Mouse (Mus musculus) heart, embryonic 10.5 days (tissue): ENCODE measurements around the gene BC048562. TPM values are rescaled to one million over a fixed set of nuclear protein-coding genes. Genes with fewer than 3 reads are reported as not detected.

Source experiments
- DNase-seq: peaks from one replicate; pipeline ENCODE4 v3.0.0-alpha.2; 2017; ENCODE audit warnings: low spot score
- H3K27ac ChIP-seq: fragments of 300-500 bp; sonication (generic); 2 replicates; pipeline ENCODE4 v1.5.1; 2016; ENCODE audit warnings: mild to moderate bottlenecking
- H3K27me3 ChIP-seq: fragments of 300-500 bp; sonication (generic); 2 replicates; pipeline ENCODE4 v1.6.1; 2016; ENCODE audit warnings: mild to moderate bottlenecking; ENCODE audit not compliant: poor library complexity, insufficient read depth, severe bottlenecking
- H3K36me3 ChIP-seq: fragments of 300-500 bp; sonication (generic); 2 replicates; pipeline ENCODE4 v1.6.1; 2016; ENCODE audit warnings: mild to moderate bottlenecking, moderate library complexity
- H3K4me1 ChIP-seq: fragments of 300-500 bp; sonication (generic); 2 replicates; pipeline ENCODE4 v1.6.1; 2016; ENCODE audit warnings: mild to moderate bottlenecking
- H3K4me3 ChIP-seq: fragments of 300-500 bp; sonication (generic); 2 replicates; pipeline ENCODE4 v1.5.1; 2016; ENCODE audit warnings: mild to moderate bottlenecking, moderate library complexity
- H3K9me3 ChIP-seq: fragments of 300-500 bp; sonication (generic); 2 replicates; pipeline ENCODE4 v1.6.1; 2016; ENCODE audit warnings: mild to moderate bottlenecking, moderate library complexity
- WGBS: fragments of 180-500 bp; shearing (Covaris S2); methylation state at CpG from one replicate; pipeline ENCODE4 v1.1.7; 2016; 5-methylcytosine and 5-hydroxymethylcytosine counted together
- polyA plus RNA-seq: library from polyadenylated mRNA; unstranded; fragments of >200 nt; fragmentation: Nextera tagmentation; extraction: Ambion mirVana; gene quantifications from 2 replicates; pipeline ENCODE4 v1.2.1, GENCODE M21; 2016

BC048562 gene
- polyA plus RNA-seq, 1 experiment from 2014 or later = not detected

DNA sequence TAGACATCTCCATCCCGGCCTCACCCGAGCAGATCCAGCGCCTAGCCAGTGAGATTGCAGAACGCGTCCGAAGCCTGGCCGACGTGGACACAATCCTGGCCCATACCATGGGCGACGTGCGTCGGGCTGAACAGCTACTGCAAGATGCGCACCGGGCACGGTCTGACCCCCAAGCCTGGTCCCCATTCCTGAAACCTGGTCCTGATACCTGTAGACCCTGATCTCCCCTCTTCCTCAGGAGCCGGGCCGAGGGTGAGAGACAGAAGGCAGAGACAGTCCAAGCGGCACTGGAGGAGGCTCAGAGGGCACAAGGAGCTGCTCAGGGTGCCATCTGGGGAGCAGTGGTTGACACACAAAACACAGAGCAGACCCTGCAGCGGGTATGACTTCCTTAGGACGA lies 52.9 kb downstream of the BC048562 start:
- Histone ChIP-seq H3K27ac (peak overlapping the region; percentile 97; the same call in 1 of the 2 replicates), H3K36me3 (peaks cover 85% of the 10 kb centered on the region), H3K4me1 (peaks cover 29% of the 10 kb centered on the region), H3K9me3 (no peaks in the 10 kb centered on the region), H3K4me3 (no peak overlapping the region), H3K27me3 (no peaks in the 10 kb centered on the region)
- DNase-seq = no peak
- WGBS = 93% methylated on average over 20 of the region's 20 CpGs

DNA sequence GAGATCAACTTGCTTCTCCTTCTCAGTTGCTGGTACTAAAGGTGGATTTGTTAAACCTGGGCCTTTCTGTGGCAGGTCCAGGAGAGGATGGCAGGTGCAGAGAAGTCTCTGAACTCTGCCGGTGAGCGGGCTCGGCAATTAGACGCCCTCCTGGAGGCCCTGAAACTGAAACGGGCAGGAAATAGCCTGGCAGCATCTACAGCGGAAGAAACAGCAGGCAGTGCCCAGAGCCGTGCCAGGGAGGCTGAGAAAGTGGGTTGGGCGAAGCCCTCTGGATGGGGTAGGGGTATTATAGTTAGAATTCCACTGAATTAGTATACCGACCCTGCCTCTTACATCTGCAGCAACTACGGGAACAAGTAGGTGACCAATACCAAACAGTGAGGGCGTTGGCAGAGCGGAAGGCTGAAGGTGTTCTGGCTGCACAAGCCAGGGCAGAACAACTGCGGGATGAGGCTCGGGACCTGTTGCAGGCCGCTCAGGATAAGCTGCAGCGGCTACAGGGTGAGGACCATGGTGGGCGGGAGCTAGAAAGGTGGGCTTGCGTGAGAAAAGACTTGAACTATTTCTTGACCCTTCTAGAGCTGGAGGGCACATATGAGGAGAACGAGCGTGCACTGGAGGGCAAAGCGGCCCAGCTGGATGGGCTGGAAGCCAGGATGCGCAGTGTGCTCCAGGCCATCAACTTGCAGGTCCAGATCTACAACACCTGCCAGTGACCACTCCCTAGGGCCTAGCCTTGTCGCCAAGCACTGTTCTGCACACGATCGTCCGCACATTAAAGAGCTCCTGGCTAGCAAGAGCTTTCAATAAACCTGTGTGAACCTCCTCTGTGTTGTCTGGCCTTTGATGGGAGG lies 53.6 kb downstream of the BC048562 start:
- no peaks in the 10 kb centered on the region for H3K27me3 ChIP-seq
- peak overlapping the region; percentile 97 for H3K27ac ChIP-seq
- peaks cover 85% of the 10 kb centered on the region for H3K36me3 ChIP-seq
- no peak for DNase-seq
- H3K4me1 ChIP-seq = peaks cover 29% of the 10 kb centered on the region
- H3K4me3 ChIP-seq = peak overlapping the region; percentile 100
- 70% methylated on average over 26 of the region's 26 CpGs for WGBS
- no peaks in the 10 kb centered on the region for H3K9me3 ChIP-seq

DNA sequence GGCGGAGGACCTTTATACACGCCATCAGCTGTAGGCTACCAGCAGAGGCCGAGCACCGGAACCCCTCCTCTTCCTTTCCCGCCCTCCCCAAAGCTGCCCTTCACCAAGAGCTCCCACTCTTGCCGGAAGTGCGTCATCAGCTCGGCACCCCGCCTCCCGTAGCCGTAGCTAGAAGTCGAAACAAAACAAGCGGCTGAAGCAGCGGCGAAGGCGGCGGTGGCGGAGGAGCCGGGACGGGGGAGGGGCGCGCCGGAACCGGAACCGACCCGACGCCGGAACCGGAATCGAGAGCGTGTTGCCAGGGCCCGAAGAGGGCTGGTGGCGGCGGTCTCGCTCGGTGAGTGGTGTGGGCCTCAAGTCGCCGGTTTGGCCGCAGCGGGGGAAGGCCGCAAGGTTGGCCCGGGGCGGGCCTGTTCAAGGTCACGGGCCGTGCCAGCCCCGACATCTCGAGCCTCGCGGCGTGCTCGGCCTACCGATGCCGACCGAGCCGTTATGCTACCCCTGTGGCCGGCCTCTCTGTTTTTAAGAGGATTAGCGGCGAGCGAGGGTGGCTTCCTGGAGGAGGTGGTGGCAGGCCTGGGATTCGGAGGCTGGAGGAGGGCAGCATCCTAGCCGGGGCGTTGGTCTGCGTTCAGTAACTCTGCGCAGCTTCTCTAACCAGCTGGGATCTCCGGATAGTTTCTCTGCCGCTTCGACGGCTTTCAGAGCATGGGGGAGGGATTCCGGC lies 54.4 kb downstream of the BC048562 start, which contains the start of gene Usp19:
TSS of gene Usp19 (plus strand) at position 44 of the 727 bp plus-strand sequence.
- Histone ChIP-seq H3K27me3 (no peaks in the 10 kb centered on the region), H3K9me3 (no peaks in the 10 kb centered on the region), H3K27ac (peak within 1 kb of the TSS; percentile 97), H3K4me1 (peaks cover 29% of the 10 kb centered on the region), H3K4me3 (peak within 1 kb of the TSS; percentile 100), H3K36me3 (peaks cover 84% of the 10 kb centered on the region)
- peak; percentile 98 for DNase-seq
- WGBS = under 1% methylated on average over 69 of the region's 69 CpGs

DNA sequence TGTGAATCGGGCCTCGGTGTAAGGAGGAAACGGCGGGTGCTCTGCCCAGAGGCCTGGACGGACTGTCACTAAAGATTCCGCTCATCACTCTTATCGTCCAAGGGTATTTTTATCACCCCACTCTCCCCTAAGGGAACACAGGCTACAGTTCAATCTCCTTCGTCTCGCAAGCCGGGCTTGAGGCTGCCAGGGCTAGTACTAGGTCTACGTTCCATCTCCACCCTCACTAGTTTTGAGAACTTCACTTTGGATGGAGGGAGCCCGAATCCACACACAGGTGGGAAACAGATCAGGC lies 55.0 kb downstream of the BC048562 start:
- Histone ChIP-seq H3K9me3 (no peaks in the 10 kb centered on the region), H3K27me3 (no peaks in the 10 kb centered on the region), H3K36me3 (peaks cover 84% of the 10 kb centered on the region), H3K4me1 (peaks cover 29% of the 10 kb centered on the region), H3K4me3 (peak overlapping the region; percentile 100), H3K27ac (peak overlapping the region; percentile 97)
- DNase-seq = no peak
- 4% methylated on average over 12 of the region's 12 CpGs for WGBS

DNA sequence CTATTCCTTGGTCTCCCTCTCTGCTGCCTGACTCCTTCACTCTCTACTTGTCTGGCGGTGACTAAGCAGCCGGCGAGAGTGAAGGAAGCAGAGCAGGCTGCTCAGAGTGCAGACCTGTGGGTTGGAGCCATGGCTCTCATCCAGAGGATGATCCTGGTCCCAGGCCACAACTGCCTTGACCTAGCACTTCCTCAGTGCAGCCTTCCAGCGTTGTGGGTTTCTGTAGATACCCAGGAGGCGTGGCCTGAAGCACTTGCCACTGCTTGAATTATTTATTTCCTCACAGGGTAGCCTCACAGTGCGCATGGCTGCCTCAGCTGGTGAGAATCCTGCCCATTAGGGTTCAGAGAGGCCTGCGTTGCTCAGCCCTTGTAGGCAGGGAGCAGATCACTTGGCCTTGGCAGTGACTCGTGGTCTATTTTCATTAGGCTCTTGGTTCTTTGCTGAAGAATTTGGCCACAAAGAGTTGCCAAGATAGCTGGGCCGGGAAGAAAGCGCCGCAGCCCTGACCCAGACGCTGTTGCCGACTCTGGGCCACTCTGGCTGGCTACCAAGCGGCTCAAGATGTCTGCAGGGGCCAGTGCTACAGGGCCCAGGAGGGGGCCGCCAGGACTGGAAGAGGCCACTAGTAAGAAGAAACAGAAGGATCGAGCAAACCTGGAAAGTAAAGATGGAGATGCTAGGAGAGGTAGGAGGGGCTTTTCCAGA lies 55.9 kb downstream of the BC048562 start:
- no peaks in the 10 kb centered on the region for H3K27me3 ChIP-seq
- peaks cover 29% of the 10 kb centered on the region for H3K4me1 ChIP-seq
- no peak for DNase-seq
- H3K36me3 ChIP-seq = peaks cover 84% of the 10 kb centered on the region
- no peaks in the 10 kb centered on the region for H3K9me3 ChIP-seq
- H3K4me3 ChIP-seq = peak overlapping the region; percentile 100
- WGBS = 80% methylated on average over 16 of the region's 16 CpGs
- peak overlapping the region; percentile 97 for H3K27ac ChIP-seq

DNA sequence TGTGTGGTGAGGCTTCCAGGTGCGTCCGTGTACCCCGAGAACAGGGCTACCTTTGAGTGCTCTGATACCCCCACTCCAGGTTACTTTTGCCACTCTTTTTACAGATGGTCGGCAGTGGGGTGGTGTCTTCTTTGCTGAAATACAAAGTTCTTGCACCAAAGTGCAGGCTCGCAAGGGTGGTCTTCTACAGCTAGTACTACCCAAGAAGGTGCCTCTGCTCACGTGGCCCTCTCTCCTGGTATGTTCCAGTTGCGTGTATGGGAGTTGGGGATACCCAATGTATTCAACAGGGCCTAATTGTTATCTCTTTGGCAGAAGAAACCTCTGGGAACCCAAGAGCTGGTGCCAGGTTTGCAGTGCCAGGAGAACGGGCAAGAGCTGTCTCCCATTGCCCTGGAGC lies 57.0 kb downstream of the BC048562 start:
- WGBS = 95% methylated on average over 8 of the region's 8 CpGs
- no peak for DNase-seq
- Histone ChIP-seq H3K36me3 (peaks cover 84% of the 10 kb centered on the region), H3K4me3 (no peak overlapping the region), H3K27me3 (no peaks in the 10 kb centered on the region), H3K27ac (no peak overlapping the region), H3K4me1 (peaks cover 29% of the 10 kb centered on the region), H3K9me3 (no peaks in the 10 kb centered on the region)

DNA sequence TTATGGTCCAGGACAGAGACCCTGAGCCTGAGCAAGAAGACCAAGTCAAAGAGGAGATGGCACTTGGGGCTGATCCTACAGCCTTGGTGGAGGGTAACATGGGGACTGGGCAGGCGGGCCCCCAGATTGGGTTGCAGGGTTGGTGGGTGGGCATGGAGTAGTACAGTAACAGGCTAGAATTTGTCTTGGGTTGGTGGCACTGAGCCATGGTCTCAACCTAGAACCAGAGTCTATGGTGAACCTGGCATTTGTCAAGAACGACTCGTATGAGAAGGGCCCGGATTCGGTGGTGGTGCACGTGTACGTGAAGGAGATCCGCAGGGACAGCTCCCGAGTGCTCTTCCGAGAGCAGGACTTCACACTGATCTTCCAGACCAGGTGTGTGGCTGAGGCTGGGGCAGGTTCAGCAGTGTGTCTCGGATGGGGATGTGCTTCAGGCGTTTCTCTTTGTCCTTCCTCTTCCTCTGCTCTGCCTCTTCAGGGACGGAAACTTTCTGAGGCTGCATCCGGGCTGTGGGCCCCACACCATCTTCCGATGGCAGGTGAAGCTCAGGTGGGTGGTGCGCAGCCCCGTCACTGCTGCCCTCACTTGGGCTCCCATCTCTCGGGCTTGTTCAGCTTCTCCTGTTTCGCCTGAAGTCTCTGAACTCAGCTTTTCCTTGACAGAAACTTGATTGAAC lies 58.0 kb downstream of the BC048562 start:
- Histone ChIP-seq H3K4me1 (peaks cover 27% of the 10 kb centered on the region), H3K9me3 (no peaks in the 10 kb centered on the region), H3K4me3 (no peak overlapping the region), H3K27me3 (no peaks in the 10 kb centered on the region), H3K27ac (no peak overlapping the region), H3K36me3 (peaks cover 84% of the 10 kb centered on the region)
- 93% methylated on average over 19 of the region's 19 CpGs for WGBS
- no peak for DNase-seq

DNA sequence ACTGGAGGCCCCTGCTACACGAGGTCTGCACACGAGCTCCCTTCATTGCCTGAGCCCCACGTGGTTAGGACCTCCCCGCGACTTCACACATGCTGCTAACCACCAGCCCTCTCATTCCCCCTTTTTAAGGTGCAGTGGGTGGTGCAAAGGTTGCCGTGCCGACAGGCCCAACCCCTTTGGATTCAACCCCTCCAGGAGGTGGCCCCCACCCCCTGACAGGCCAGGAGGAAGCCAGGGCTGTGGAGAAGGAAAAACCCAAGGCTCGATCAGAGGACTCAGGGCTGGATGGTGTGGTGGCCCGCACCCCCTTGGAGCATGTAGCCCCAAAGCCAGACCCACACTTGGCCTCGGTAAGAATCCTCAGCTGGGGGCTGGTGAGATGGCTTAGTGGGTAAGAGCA lies 58.6 kb downstream of the BC048562 start:
- Histone ChIP-seq H3K9me3 (no peaks in the 10 kb centered on the region), H3K36me3 (peaks cover 84% of the 10 kb centered on the region), H3K27ac (no peak overlapping the region), H3K27me3 (no peaks in the 10 kb centered on the region), H3K4me3 (no peak overlapping the region), H3K4me1 (peaks cover 21% of the 10 kb centered on the region)
- DNase-seq = no peak
- 89% methylated on average over 10 of the region's 10 CpGs for WGBS

Other genes with a start within 250 kb of the BC048562 start
- gene Bsn, start 246.1 kb upstream of the BC048562 start, polyA plus RNA-seq = 1.3 and 1.4 TPM in 2 replicates
- gene Dag1, start 172.5 kb upstream of the BC048562 start, polyA plus RNA-seq = 128 and 197 TPM in 2 replicates
- gene Nicn1, start 146.1 kb upstream of the BC048562 start, polyA plus RNA-seq = 21.4 and 24.2 TPM in 2 replicates
- 15.3 and 16.1 TPM in 2 replicates for gene Amt, start 139.6 kb upstream of the BC048562 start, polyA plus RNA-seq
- gene Rhoa, start 130.4 kb upstream of the BC048562 start, polyA plus RNA-seq = 277 and 285 TPM in 2 replicates
- gene Tcta, start 130.3 kb upstream of the BC048562 start, polyA plus RNA-seq = 28.2 and 30.3 TPM in 2 replicates
- gene Gpx1, start 97.6 kb upstream of the BC048562 start, polyA plus RNA-seq = 1,031 and 1,079 TPM in 2 replicates
- gene Usp4, start 88.6 kb upstream of the BC048562 start, polyA plus RNA-seq = 114 and 122 TPM in 2 replicates
- gene 1700102P08Rik, start 43.7 kb upstream of the BC048562 start, polyA plus RNA-seq = 0.34 TPM in 2 replicates
- 1.1 and 1.5 TPM in 2 replicates for gene Ccdc36, start 8.0 kb upstream of the BC048562 start, polyA plus RNA-seq
- gene Ccdc71, start 24.0 kb downstream of the BC048562 start, polyA plus RNA-seq = 46.6 and 61.1 TPM in 2 replicates
- 86.8 and 106 TPM in 2 replicates for gene Klhdc8b, start 25.1 kb downstream of the BC048562 start, polyA plus RNA-seq
- 46.3 and 57.4 TPM in 2 replicates for gene Lamb2, start 43.3 kb downstream of the BC048562 start, polyA plus RNA-seq
- gene Usp19, start 54.1 kb downstream of the BC048562 start, polyA plus RNA-seq = 78.6 and 84.1 TPM in 2 replicates
- 83.2 and 95.8 TPM in 2 replicates for gene Qars, start 71.2 kb downstream of the BC048562 start, polyA plus RNA-seq
- 117 and 129 TPM in 2 replicates for gene Qrich1, start 80.3 kb downstream of the BC048562 start, polyA plus RNA-seq
- 155 and 194 TPM in 2 replicates for gene Impdh2, start 123.8 kb downstream of the BC048562 start, polyA plus RNA-seq
- gene Ndufaf3, start 131.0 kb downstream of the BC048562 start, polyA plus RNA-seq = 50.5 and 58.6 TPM in 2 replicates
- gene Dalrd3, start 133.4 kb downstream of the BC048562 start, polyA plus RNA-seq = 106 and 122 TPM in 2 replicates
- gene Wdr6, start 142.3 kb downstream of the BC048562 start, polyA plus RNA-seq = 99.6 and 105 TPM in 2 replicates
- gene P4htm, start 161.2 kb downstream of the BC048562 start, polyA plus RNA-seq = 13.2 and 20.6 TPM in 2 replicates
- 50.3 and 52.0 TPM in 2 replicates for gene Arih2, start 212.9 kb downstream of the BC048562 start, polyA plus RNA-seq
- gene Slc25a20, start 225.6 kb downstream of the BC048562 start, polyA plus RNA-seq = 53.0 and 53.7 TPM in 2 replicates